Mouse (Mus musculus): ENCODE measurements around the gene Zbtb46.
A peak's percentile ranks its signal among the peaks of the same experiment; 100 is the strongest.
"Not testable (repeated sequence)": the region's sequence is repeated elsewhere in the genome, so short reads cannot be mapped to it uniquely, and the experiment has no call there.

Zbtb46 gene

GRCm38 (mm10) chr2:181459153-181459672, at the start of gene Zbtb46:
TSS of gene Zbtb46 (minus strand) at chr2:181459426.
- peak; percentile 74 for DNase-seq (ENCODE audit: low read depth, low spot score)

GRCm38 (mm10) chr2:181498644-181499043, 39.4 kb upstream of the Zbtb46 start:
- DNase-seq (ENCODE audit: low read depth, low spot score), result no peak

- DNase-seq (ENCODE audit: low read depth, low spot score), result no peak
These were observed 38.3 kb upstream of the Zbtb46 start for GRCm38 (mm10) chr2:181497548-181497875.

- DNase-seq (ENCODE audit: low read depth, low spot score), result peak; percentile 88
These were observed 37.8 kb upstream of the Zbtb46 start, which contains the start of gene Tpd52l2 for GRCm38 (mm10) chr2:181496831-181497547. TSS of gene Tpd52l2 (plus strand) at chr2:181497142.

GRCm38 (mm10) chr2:181496281-181496680, 37.1 kb upstream of the Zbtb46 start:
- DNase-seq (ENCODE audit: low read depth, low spot score), result no peak

GRCm38 (mm10) chr2:181495845-181496244, 36.6 kb upstream of the Zbtb46 start:
- not testable (repeated sequence) for DNase-seq (ENCODE audit: low read depth, low spot score)

GRCm38 (mm10) chr2:181494266-181494945, 35.2 kb upstream of the Zbtb46 start:
- DNase-seq (ENCODE audit: low read depth, low spot score), result no peak

GRCm38 (mm10) chr2:181493156-181493927, 34.1 kb upstream of the Zbtb46 start, which contains the start of gene Abhd16b:
TSS of gene Abhd16b (plus strand) at chr2:181493206.
- DNase-seq (ENCODE audit: low read depth, low spot score), result no peak

GRCm38 (mm10) chr2:181492206-181492605, 33.0 kb upstream of the Zbtb46 start:
- no peak for DNase-seq (ENCODE audit: low read depth, low spot score)

- DNase-seq (ENCODE audit: low read depth, low spot score), result no peak
These were observed 32.4 kb upstream of the Zbtb46 start for GRCm38 (mm10) chr2:181491432-181492205.

- DNase-seq (ENCODE audit: low read depth, low spot score), result no peak
These were observed 28.4 kb upstream of the Zbtb46 start for GRCm38 (mm10) chr2:181487338-181488277.

GRCm38 (mm10) chr2:181485741-181486140, 26.5 kb upstream of the Zbtb46 start:
- no peak for DNase-seq (ENCODE audit: low read depth, low spot score)

- no peak for DNase-seq (ENCODE audit: low read depth, low spot score)
These were observed 25.4 kb upstream of the Zbtb46 start for GRCm38 (mm10) chr2:181484456-181485233.

GRCm38 (mm10) chr2:181483562-181484318, 24.5 kb upstream of the Zbtb46 start:
- DNase-seq (ENCODE audit: low read depth, low spot score), result no peak

- DNase-seq (ENCODE audit: low read depth, low spot score), result no peak
These were observed 23.9 kb upstream of the Zbtb46 start for GRCm38 (mm10) chr2:181483120-181483519.

GRCm38 (mm10) chr2:181472256-181472827, 13.1 kb upstream of the Zbtb46 start:
- DNase-seq (ENCODE audit: low read depth, low spot score), result no peak

GRCm38 (mm10) chr2:181471246-181471645, 12.0 kb upstream of the Zbtb46 start:
- no peak for DNase-seq (ENCODE audit: low read depth, low spot score)

- DNase-seq (ENCODE audit: low read depth, low spot score), result no peak
These were observed 11.1 kb upstream of the Zbtb46 start for GRCm38 (mm10) chr2:181470285-181470684.
